Mouse (Mus musculus): ENCODE measurements around the gene Lhfpl3. TPM values are rescaled to one million over a fixed set of nuclear protein-coding genes. Genes with fewer than 3 reads are reported as not detected.
A peak's percentile ranks its signal among the peaks of the same experiment; 100 is the strongest.

Gene Lhfpl3
- polyA plus RNA-seq, 1 experiment from 2014 or later, result 0.66 TPM

DNA sequence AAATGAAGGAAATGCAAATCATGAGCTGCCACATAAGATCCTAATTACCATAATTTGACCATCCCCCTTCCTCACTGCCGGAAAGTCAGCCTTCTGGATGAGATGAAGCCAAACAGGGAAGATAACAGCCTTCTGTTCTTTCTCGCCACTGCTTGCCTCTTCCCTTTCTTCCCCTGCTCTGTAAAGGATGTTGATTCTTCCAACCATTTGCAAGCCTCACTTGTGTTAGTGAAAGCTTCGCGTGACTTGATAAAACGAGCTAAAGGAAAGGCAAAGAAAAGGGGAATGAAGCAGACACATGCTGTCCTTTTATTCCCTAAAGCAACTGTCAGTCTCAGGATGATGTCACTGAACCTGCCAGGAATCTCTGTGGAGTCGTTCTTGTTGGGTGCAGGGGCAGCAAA, 420.1 kb downstream of the Lhfpl3 start:
- Histone ChIP-seq H3K27ac (replicated peaks; ENCODE audit: low read depth, low read length) (no peak overlapping the region), H3K36me3 (replicated peaks; ENCODE audit: control insufficient read depth, insufficient read depth, low read depth, low read length) (no peaks in the 10 kb centered on the region), H3K27me3 (ENCODE audit: control insufficient read depth, insufficient read depth, low read length) (no peaks in the 10 kb centered on the region), H3K9me3 (replicated peaks; ENCODE audit: control insufficient read depth, low read length) (no peaks in the 10 kb centered on the region), H3K4me1 (ENCODE audit: control insufficient read depth, insufficient read depth, low read length) (no peaks in the 10 kb centered on the region), H3K4me2 (ENCODE audit: low read depth, low read length) (no peak overlapping the region), H3K9ac (replicated peaks; ENCODE audit: low read length) (no peak overlapping the region), H3K4me3 (ENCODE audit: low read depth, low read length) (no peak overlapping the region)
- no peak for ATAC-seq (replicated peaks; ENCODE audit: insufficient number of reproducible peaks, low FRiP score, low TSS enrichment, low read depth)
- WGBS, result 22% methylated on average over 6 of the region's 6 CpGs
- peak; percentile 4 for DNase-seq (ENCODE audit: low spot score)

DNA sequence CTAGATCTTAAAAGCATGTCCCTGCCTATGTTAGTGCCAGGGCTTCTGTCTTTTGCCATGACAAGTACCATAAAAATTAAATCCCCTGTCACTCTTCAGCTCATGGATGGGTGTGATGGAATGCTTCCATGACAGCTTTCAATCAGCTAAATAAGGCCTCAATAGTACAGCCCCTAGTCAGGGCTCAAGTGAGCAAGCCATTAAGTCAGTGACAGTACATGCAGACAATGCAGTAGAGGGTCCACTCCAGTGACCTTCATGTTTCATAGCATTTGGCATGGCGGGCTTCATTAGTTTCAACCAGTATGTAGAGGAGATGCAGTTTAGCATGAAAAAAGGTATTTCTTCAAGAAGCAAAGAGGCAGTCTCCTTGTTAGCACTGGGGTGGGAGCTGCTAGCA, 420.8 kb downstream of the Lhfpl3 start:
- 83% methylated on average over 1 of the region's 1 CpGs for WGBS
- Histone ChIP-seq H3K27ac (replicated peaks; ENCODE audit: low read depth, low read length) (no peak overlapping the region), H3K9me3 (replicated peaks; ENCODE audit: control insufficient read depth, low read length) (no peaks in the 10 kb centered on the region), H3K27me3 (ENCODE audit: control insufficient read depth, insufficient read depth, low read length) (no peaks in the 10 kb centered on the region), H3K36me3 (replicated peaks; ENCODE audit: control insufficient read depth, insufficient read depth, low read depth, low read length) (no peaks in the 10 kb centered on the region), H3K4me2 (ENCODE audit: low read depth, low read length) (no peak overlapping the region), H3K9ac (replicated peaks; ENCODE audit: low read length) (no peak overlapping the region), H3K4me3 (ENCODE audit: low read depth, low read length) (no peak overlapping the region), H3K4me1 (ENCODE audit: control insufficient read depth, insufficient read depth, low read length) (no peaks in the 10 kb centered on the region)
- ATAC-seq (replicated peaks; ENCODE audit: insufficient number of reproducible peaks, low FRiP score, low TSS enrichment, low read depth), result no peak
- no peak for DNase-seq (ENCODE audit: low spot score)

DNA sequence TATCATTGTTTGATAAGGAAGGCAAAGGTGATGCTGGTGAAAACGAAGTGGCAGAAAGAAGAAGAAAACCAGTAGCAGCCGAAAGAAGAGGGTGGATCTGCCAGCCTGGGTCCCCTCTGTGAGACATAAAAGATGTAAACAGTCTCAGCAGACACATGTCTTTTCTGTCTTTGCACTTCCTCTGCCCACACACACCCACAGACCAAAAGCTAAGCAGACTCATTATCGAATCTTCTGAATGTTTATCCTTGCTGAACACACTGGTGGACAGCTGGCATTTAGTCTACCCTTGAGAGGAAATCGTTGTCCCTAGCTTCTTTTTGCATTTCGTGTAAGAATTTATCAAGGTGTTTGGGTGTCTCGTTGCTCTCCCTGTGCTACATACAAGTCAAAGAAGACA, 443.8 kb downstream of the Lhfpl3 start:
- Histone ChIP-seq H3K27ac (replicated peaks; ENCODE audit: low read depth, low read length) (no peak overlapping the region), H3K4me2 (ENCODE audit: low read depth, low read length) (no peak overlapping the region), H3K27me3 (ENCODE audit: control insufficient read depth, insufficient read depth, low read length) (no peaks in the 10 kb centered on the region), H3K36me3 (replicated peaks; ENCODE audit: control insufficient read depth, insufficient read depth, low read depth, low read length) (no peaks in the 10 kb centered on the region), H3K4me1 (ENCODE audit: control insufficient read depth, insufficient read depth, low read length) (no peaks in the 10 kb centered on the region), H3K9ac (replicated peaks; ENCODE audit: low read length) (no peak overlapping the region), H3K4me3 (ENCODE audit: low read depth, low read length) (no peak overlapping the region), H3K9me3 (replicated peaks; ENCODE audit: control insufficient read depth, low read length) (no peaks in the 10 kb centered on the region)
- WGBS, result 78% methylated on average over 6 of the region's 6 CpGs
- ATAC-seq (replicated peaks; ENCODE audit: insufficient number of reproducible peaks, low FRiP score, low TSS enrichment, low read depth) (no peak), DNase-seq (ENCODE audit: low spot score) (no peak)

DNA sequence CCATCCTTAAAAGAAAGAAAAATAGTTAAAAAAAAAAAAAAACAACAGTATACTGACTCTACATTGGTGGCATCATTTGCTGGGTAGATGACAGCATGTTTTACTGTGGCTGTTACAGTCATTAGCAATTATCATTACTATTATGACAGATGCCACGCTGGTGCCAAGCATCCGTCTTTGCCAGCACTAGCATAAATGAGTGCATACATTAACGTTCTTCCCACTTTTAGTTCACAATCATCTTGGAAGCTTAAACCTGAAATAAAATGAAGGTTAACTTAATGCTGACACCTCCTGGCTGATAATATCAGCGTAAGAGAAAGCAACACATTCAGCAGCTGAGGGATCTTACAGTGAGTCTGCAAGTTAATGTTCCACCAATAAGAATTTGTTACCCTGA, 451.0 kb downstream of the Lhfpl3 start:
- ATAC-seq (replicated peaks; ENCODE audit: insufficient number of reproducible peaks, low FRiP score, low TSS enrichment, low read depth), result no peak
- Histone ChIP-seq H3K9me3 (replicated peaks; ENCODE audit: control insufficient read depth, low read length) (no peaks in the 10 kb centered on the region), H3K4me1 (ENCODE audit: control insufficient read depth, insufficient read depth, low read length) (no peaks in the 10 kb centered on the region), H3K4me2 (ENCODE audit: low read depth, low read length) (no peak overlapping the region), H3K27me3 (ENCODE audit: control insufficient read depth, insufficient read depth, low read length) (no peaks in the 10 kb centered on the region), H3K4me3 (ENCODE audit: low read depth, low read length) (no peak overlapping the region), H3K9ac (replicated peaks; ENCODE audit: low read length) (no peak overlapping the region), H3K27ac (replicated peaks; ENCODE audit: low read depth, low read length) (no peak overlapping the region), H3K36me3 (replicated peaks; ENCODE audit: control insufficient read depth, insufficient read depth, low read depth, low read length) (no peaks in the 10 kb centered on the region)
- 71% methylated on average over 4 of the region's 4 CpGs for WGBS
- no peak for DNase-seq (ENCODE audit: low spot score)

DNA sequence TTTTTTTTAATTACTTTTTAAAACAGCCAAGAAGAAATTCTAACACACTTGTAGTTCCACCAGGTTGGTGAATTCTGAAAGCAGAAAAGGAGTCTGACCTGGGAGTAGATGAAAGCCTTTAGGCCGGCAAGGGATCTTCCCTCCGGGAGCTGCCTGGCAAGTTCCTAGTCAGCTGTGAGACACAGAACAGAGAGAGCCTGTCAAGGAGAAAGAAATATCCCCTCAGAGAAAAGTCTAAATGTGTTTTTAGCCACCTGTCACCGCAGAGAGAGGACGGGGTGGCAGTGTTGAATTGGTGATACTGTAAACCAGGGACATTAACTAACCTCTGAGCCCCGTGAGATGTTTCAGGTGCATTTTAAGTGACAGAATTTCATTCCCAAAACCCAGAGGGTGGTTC, 467.2 kb downstream of the Lhfpl3 start:
- ATAC-seq (replicated peaks; ENCODE audit: insufficient number of reproducible peaks, low FRiP score, low TSS enrichment, low read depth), result no peak
- H3K9me3 ChIP-seq (replicated peaks; ENCODE audit: control insufficient read depth, low read length), result no peaks in the 10 kb centered on the region
- no peak overlapping the region for H3K9ac ChIP-seq (replicated peaks; ENCODE audit: low read length)
- no peaks in the 10 kb centered on the region for H3K4me1 ChIP-seq (ENCODE audit: control insufficient read depth, insufficient read depth, low read length)
- H3K27me3 ChIP-seq (ENCODE audit: control insufficient read depth, insufficient read depth, low read length), result no peaks in the 10 kb centered on the region
- 62% methylated on average over 5 of the region's 5 CpGs for WGBS
- no peak for DNase-seq (ENCODE audit: low spot score)
- H3K36me3 ChIP-seq (replicated peaks; ENCODE audit: control insufficient read depth, insufficient read depth, low read depth, low read length), result no peaks in the 10 kb centered on the region
- H3K27ac ChIP-seq (replicated peaks; ENCODE audit: low read depth, low read length), result no peak overlapping the region
- no peak overlapping the region for H3K4me2 ChIP-seq (ENCODE audit: low read depth, low read length)
- H3K4me3 ChIP-seq (ENCODE audit: low read depth, low read length), result no peak overlapping the region

DNA sequence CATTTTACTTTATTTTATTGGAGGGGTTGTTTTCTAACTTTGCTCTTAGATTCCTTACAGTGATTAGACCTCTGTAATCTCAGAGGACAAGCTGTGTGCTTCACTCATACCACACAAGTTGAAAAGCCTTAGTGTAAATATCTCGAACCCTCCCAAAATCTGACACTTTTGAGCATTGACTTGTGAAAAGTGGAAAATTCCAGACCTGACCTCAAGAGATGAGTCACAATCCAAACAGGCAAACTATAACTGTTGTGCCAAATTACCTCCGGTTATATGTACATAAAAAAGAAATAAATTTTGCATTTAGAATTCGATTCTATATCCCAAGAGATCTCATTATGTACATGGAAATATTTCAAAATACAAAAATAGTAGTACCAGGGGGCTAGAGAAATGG, 468.8 kb downstream of the Lhfpl3 start:
- no peak overlapping the region for H3K9ac ChIP-seq (replicated peaks; ENCODE audit: low read length)
- H3K36me3 ChIP-seq (replicated peaks; ENCODE audit: control insufficient read depth, insufficient read depth, low read depth, low read length), result no peaks in the 10 kb centered on the region
- DNase-seq (ENCODE audit: low spot score) (no peak), ATAC-seq (replicated peaks; ENCODE audit: insufficient number of reproducible peaks, low FRiP score, low TSS enrichment, low read depth) (no peak)
- 88% methylated on average over 3 of the region's 3 CpGs for WGBS
- H3K4me3 ChIP-seq (ENCODE audit: low read depth, low read length), result no peak overlapping the region
- no peaks in the 10 kb centered on the region for H3K9me3 ChIP-seq (replicated peaks; ENCODE audit: control insufficient read depth, low read length)
- H3K27me3 ChIP-seq (ENCODE audit: control insufficient read depth, insufficient read depth, low read length), result no peaks in the 10 kb centered on the region
- H3K27ac ChIP-seq (replicated peaks; ENCODE audit: low read depth, low read length), result no peak overlapping the region
- H3K4me2 ChIP-seq (ENCODE audit: low read depth, low read length), result no peak overlapping the region
- H3K4me1 ChIP-seq (ENCODE audit: control insufficient read depth, insufficient read depth, low read length), result no peaks in the 10 kb centered on the region

DNA sequence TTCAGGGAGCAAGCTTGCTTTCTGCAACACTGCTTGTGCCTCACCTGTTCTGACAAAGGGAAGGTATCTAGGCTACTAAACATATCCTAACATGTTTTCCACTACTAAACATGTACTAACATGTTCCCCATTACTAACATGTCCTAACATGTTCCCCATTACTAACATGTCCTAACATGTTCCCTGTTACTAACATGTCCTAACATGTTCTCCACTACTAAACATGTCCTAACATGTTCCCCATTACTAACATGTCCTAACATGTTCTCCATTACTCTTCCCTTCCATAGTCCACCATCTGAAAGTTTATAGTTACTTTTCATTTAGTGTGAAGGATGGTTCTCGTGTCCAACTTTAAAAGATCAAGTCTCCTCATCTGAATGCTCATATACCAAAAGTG, 473.8 kb downstream of the Lhfpl3 start:
- 98% methylated on average over 1 of the region's 1 CpGs for WGBS
- no peaks in the 10 kb centered on the region for H3K27me3 ChIP-seq (ENCODE audit: control insufficient read depth, insufficient read depth, low read length)
- H3K27ac ChIP-seq (replicated peaks; ENCODE audit: low read depth, low read length), result no peak overlapping the region
- DNase-seq (ENCODE audit: low spot score), result no peak
- H3K36me3 ChIP-seq (replicated peaks; ENCODE audit: control insufficient read depth, insufficient read depth, low read depth, low read length), result no peaks in the 10 kb centered on the region
- H3K9ac ChIP-seq (replicated peaks; ENCODE audit: low read length), result no peak overlapping the region
- H3K4me2 ChIP-seq (ENCODE audit: low read depth, low read length), result no peak overlapping the region
- no peaks in the 10 kb centered on the region for H3K9me3 ChIP-seq (replicated peaks; ENCODE audit: control insufficient read depth, low read length)
- H3K4me3 ChIP-seq (ENCODE audit: low read depth, low read length), result no peak overlapping the region
- ATAC-seq (replicated peaks; ENCODE audit: insufficient number of reproducible peaks, low FRiP score, low TSS enrichment, low read depth), result no peak
- H3K4me1 ChIP-seq (ENCODE audit: control insufficient read depth, insufficient read depth, low read length), result no peaks in the 10 kb centered on the region

DNA sequence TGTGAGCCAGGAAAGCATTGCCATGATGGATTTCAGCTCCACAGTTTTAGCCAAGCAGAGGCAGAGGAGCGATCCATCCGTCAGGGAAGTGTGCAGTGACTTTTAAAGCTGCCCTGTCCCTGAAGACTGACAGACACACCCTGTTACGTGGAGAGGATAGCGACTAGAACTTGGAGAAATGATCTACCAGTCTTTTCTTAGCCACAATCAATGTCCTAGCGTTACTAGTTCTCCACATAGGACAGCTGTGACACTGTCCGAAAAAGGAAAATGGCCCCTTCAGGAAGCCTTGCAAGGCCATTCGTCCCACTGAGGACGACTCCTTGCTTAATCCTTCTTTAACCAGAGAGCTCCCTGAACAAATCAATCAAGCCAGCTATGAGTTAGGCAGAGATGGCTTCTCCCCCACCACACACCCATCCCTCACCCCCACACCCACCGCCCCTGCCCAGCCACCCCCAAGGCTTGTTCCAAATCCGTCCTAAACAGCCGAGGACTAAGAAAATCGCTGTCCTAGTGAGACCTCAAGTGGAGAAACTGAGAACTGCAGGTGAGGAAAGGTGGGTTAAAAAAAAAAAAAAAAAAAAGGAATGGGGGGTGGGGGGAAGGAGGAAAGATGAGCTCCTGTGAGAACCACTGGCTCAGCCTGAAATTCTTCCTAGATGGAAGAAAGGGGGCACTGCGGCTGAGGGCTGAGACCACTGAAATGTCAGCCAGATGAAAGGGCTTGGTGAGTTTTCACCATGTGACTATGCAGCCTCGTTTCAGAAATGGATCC, 479.1 kb downstream of the Lhfpl3 start:
- no peaks in the 10 kb centered on the region for H3K27me3 ChIP-seq (ENCODE audit: control insufficient read depth, insufficient read depth, low read length)
- H3K4me3 ChIP-seq (ENCODE audit: low read depth, low read length), result no peak overlapping the region
- 25% methylated on average over 14 of the region's 14 CpGs for WGBS
- no peaks in the 10 kb centered on the region for H3K36me3 ChIP-seq (replicated peaks; ENCODE audit: control insufficient read depth, insufficient read depth, low read depth, low read length)
- no peak overlapping the region for H3K27ac ChIP-seq (replicated peaks; ENCODE audit: low read depth, low read length)
- H3K9me3 ChIP-seq (replicated peaks; ENCODE audit: control insufficient read depth, low read length), result no peaks in the 10 kb centered on the region
- no peaks in the 10 kb centered on the region for H3K4me1 ChIP-seq (ENCODE audit: control insufficient read depth, insufficient read depth, low read length)
- peak; percentile 84 for ATAC-seq (replicated peaks; ENCODE audit: insufficient number of reproducible peaks, low FRiP score, low TSS enrichment, low read depth)
- H3K4me2 ChIP-seq (ENCODE audit: low read depth, low read length), result peak overlapping the region; percentile 41; the same call in 1 of the 2 replicates
- peak overlapping the region; percentile 2; the same call in 1 of the 2 replicates for H3K9ac ChIP-seq (replicated peaks; ENCODE audit: low read length)
- DNase-seq (ENCODE audit: low spot score), result peak; percentile 85
